Mouse (Mus musculus): ENCODE data around the gene Dusp1. TPM values are rescaled to one million over a fixed set of nuclear protein-coding genes. Genes with fewer than 3 reads are reported as not detected.
A peak's percentile ranks its signal among the peaks of the same experiment; 100 is the strongest.

The Dusp1 gene
- total RNA-seq, 2 experiments from 2014 or later = 58.0 to 65.6 TPM

DNA sequence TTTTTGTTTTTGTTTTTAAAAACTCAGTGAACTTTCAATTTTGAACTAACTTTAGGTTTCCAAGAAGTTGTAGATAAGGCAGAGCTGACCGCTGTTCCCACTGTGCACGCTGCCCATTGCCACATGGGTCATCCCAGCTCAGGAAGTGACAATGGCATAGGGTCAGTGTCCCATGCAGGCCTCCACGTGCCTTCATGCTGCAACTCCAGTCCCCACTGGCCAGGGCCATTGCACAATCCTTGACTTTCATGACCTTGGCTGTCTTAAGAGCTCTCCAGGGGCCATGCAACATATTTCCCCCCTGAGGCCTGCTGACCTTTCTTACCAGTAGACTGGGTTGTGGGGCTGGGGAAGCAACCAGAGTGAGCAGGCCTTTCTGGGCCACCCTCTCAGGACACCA, 9.4 kb upstream of the Dusp1 start:
- H3K4me3 ChIP-seq = no peak overlapping the region
- no peak for TF ChIP-seq CTCF (IDR thresholded peaks at IDR 0.05)
- DNase-seq (ENCODE audit: extremely low spot score in 1 of 2, low spot score in 2 of 2) = no peak
- intact Hi-C loops (cut with DNase I) = no loop called here
- H3K27ac ChIP-seq = no peak overlapping the region

DNA sequence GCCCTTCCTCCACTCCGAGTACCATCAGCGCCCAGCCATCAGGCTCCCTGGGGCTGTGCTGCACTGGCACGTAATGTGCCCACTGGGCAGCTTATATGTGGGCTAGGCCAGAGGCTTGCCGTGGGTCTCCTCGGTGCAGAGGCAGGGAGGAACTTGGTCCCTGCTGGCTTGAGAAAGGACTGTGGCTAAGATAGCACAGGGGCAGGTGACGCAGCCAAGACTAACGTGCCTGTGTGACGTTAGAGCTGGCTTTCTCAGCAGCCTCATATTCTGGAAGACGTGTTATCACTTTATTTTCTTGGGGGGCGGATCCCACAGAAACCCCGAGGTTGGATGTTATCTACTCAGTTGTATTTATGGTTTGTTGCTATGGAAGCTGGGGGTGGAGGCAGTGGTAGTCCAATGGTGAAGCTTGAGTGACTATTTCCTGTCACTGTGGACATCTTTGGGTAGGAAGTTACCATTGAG, 8.8 kb upstream of the Dusp1 start:
- TF ChIP-seq CTCF (IDR thresholded peaks at IDR 0.05) = no peak
- Histone ChIP-seq H3K27ac (no peak overlapping the region; the same call in 1 of the 2 replicates), H3K4me3 (no peak overlapping the region)
- DNase-seq (ENCODE audit: extremely low spot score in 1 of 2, low spot score in 2 of 2) = no peak
- intact Hi-C loops (cut with DNase I) = no loop called here

DNA sequence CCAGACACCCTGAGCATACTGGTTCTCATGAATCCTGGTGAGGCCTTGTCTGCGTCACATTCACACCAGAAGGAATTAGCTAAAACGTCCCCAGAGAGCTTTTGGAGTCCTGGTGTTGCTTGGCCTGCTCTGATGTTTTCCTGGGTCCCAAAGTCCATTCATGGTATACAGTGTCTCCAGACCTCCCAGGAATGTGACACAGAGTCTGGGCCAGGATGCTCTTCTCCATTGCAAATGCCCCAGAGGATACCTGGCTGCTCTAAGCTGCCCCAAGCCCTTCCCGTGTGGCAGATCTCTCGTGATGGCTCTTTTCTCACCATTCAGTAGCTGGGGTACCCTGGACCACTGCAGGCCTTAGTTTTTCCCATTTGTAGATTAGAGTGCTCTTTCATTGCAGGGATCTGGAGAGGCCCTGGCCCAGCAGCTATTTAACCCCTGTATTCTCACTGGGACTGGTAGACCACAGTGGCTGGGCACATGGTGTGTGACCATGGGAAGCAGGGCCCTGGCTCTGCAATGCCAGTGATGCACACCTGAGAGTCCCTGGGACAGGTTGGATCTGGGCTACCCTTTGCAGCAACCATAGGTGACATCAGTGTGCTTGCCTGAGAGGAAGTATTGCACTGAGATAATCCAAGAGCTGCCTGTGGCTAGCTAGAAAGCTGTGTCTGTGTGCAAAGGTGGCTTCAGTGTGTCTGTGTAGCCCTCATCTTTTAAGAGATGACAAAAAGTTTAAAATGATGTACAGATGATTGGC, 7.8 kb upstream of the Dusp1 start:
- no peak for TF ChIP-seq CTCF (IDR thresholded peaks at IDR 0.05)
- intact Hi-C loops (cut with DNase I) = no loop called here
- DNase-seq (ENCODE audit: extremely low spot score in 1 of 2, low spot score in 2 of 2) = no peak
- H3K4me3 ChIP-seq = no peak overlapping the region
- H3K27ac ChIP-seq = no peak overlapping the region

DNA sequence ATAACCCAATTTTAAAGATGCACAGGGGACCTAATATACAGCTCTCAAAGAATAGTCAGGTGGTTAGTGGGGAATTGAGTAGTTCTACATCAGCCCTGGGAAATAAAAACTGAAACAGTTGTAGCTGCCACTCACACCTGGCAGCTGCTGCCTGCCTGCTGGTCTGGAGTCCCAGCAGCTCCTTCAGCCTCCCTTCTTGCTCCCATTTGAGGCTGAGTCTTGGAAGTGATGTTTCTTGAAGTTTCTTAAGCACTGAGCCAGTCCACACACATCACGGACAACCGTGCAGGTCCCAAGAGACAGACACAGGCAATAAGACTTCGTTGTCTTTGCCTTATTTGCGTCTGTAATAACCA, 5.9 kb upstream of the Dusp1 start:
- TF ChIP-seq CTCF (IDR thresholded peaks at IDR 0.05) = no peak
- intact Hi-C loops (cut with DNase I) = no loop called here
- DNase-seq (ENCODE audit: extremely low spot score in 1 of 2, low spot score in 2 of 2) = no peak
- no peak overlapping the region for H3K27ac ChIP-seq
- no peak overlapping the region for H3K4me3 ChIP-seq

DNA sequence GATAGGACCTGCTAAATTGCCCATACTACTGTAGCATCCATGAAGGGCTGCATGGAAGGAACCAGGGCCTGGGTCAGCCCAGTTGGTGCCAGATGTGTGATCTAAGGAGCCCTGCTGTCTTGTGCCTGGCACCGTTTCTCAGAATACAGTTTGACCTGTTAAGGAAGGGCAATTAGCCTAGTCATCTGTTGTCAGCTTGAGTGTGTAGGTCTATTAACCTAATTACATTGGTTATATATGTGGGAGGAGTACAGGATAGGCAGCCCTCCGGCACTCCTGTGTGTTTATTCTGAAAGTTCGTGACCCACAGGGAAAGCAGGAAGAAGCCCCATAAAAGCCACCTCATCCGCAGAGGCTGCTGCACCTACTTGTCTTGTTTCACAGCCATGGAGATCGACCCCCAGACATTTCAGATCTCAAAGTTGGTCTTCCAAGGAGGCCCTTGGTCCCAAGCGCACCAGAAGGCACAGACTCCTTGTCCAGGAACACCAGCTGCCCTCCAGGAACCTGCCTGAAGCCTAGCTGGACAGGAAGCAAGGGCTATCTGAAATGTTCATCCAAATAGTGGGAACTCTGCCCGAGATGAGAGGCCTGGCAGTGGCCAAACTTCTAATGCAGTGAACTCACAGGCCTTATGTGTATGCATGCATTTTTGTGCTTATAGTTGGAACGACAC, 5.4 kb upstream of the Dusp1 start:
- intact Hi-C loops (cut with DNase I) = no loop called here
- Histone ChIP-seq H3K27ac (no peak overlapping the region), H3K4me3 (no peak overlapping the region)
- TF ChIP-seq CTCF (IDR thresholded peaks at IDR 0.05) = no peak
- no peak for DNase-seq (ENCODE audit: extremely low spot score in 1 of 2, low spot score in 2 of 2)

DNA sequence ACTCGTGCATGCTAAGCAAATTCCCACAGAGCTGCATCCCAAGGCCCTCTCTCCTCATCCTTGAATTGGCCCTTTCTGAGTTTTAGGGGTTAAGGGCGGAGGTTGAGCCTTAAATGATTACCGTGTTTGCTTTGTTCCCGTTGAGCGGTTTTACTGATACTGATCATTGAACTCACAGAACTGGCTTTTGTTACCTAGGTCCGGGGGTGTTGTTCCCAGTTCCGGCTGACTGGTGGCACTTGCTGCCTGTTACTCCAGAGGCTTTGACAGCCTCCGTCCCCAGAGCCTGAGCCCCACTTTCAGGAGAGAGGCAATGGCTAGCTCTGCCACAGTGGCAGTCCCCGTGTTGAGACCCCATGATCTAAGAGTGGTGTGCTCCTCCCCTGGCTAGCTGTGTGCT, 2.5 kb upstream of the Dusp1 start:
- no peak for TF ChIP-seq CTCF (IDR thresholded peaks at IDR 0.05)
- no peak for DNase-seq (ENCODE audit: extremely low spot score in 1 of 2, low spot score in 2 of 2)
- no peak overlapping the region for H3K4me3 ChIP-seq
- H3K27ac ChIP-seq = no peak overlapping the region
- intact Hi-C loops (cut with DNase I) = no loop called here

DNA sequence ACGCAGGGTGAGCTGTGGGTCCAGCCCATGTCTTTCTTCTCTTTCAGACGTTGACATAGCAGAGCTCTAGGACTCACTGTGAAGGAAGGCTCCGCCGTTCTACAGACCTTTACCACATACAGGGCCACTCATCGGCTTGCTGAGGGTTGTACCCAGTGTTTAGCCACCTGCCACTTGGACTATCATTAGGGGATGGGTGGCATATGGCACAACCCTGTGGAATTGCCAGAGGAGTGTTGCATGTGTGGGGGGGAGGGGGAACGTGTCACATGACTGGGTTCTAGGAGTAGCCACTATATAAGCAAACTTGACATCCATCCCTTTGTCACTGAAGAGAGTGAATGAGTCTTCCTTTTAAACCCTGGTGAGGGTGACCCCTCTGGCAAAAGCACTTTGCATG, 1.5 kb upstream of the Dusp1 start:
- DNase-seq (ENCODE audit: extremely low spot score in 1 of 2, low spot score in 2 of 2) = no peak
- intact Hi-C loops (cut with DNase I) = loop anchor here (1.0 to 2.0 kb wide), 2 partner anchors 12 to 75 kb away; no protein-coding TSS in a partner anchor
- Histone ChIP-seq H3K4me3 (peak overlapping the region; percentile 90), H3K27ac (no peak overlapping the region)
- no peak for TF ChIP-seq CTCF (IDR thresholded peaks at IDR 0.05)

DNA sequence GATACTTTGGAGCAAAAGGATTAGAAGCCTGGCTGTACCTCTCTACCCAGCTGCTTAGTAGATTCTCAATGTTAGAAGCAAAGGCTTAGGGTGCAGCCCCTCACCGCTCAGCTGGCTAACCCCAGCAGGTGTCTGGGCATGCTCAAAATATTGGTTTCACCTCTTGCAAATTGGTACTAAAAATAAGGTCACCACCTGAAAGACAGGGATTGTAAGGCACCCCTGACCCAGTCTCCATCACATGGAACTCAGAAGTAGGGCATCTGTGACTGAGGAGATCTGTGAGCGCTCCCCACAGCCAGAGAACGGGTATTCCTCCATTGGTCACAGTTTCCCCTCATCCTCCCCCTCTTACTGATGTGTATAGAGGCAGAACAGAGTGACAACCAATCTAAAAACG, 364 bp upstream of the Dusp1 start:
- DNase-seq (ENCODE audit: extremely low spot score in 1 of 2, low spot score in 2 of 2) = no peak
- Histone ChIP-seq H3K4me3 (peak overlapping the region; percentile 90), H3K27ac (peak overlapping the region; percentile 84)
- no peak for TF ChIP-seq CTCF (IDR thresholded peaks at IDR 0.05)
- intact Hi-C loops (cut with DNase I) = loop anchor here (2.0 kb wide), 1 partner anchor 77 kb away; no protein-coding TSS in a partner anchor

DNA sequence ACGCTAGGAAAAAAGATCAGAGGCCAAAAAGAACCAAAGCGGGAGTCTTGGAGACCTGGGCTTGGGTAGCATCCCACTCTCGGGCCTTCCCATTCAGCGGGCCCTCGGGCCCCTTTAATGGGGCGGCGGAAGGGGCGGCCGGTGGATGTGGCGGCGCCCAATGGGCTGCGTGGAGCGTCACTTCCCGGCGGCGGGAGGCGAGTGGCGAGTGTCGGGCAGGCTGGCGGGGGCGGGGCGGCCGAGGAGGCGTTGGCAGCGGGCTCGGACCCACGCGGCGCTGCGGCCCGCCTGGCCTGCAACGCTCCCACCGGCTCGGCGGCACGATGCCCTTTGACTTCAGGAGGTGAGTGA, 663 bp downstream of the Dusp1 start, which contains the start of gene Ergic1:
Gene Ergic1, plus strand, starts transcription at position 200 of the 351 bp plus-strand sequence.
- Histone ChIP-seq H3K27ac (peak within 1 kb of the TSS; percentile 84), H3K4me3 (peak within 1 kb of the TSS; percentile 90)
- TF ChIP-seq CTCF (IDR thresholded peaks at IDR 0.05) = no peak
- intact Hi-C loops (cut with DNase I) = loop anchor here (1.0 kb wide), 1 partner anchor 53 kb away; no protein-coding TSS in a partner anchor
- DNase-seq (ENCODE audit: extremely low spot score in 1 of 2, low spot score in 2 of 2) = peak; percentile 92 to 93

DNA sequence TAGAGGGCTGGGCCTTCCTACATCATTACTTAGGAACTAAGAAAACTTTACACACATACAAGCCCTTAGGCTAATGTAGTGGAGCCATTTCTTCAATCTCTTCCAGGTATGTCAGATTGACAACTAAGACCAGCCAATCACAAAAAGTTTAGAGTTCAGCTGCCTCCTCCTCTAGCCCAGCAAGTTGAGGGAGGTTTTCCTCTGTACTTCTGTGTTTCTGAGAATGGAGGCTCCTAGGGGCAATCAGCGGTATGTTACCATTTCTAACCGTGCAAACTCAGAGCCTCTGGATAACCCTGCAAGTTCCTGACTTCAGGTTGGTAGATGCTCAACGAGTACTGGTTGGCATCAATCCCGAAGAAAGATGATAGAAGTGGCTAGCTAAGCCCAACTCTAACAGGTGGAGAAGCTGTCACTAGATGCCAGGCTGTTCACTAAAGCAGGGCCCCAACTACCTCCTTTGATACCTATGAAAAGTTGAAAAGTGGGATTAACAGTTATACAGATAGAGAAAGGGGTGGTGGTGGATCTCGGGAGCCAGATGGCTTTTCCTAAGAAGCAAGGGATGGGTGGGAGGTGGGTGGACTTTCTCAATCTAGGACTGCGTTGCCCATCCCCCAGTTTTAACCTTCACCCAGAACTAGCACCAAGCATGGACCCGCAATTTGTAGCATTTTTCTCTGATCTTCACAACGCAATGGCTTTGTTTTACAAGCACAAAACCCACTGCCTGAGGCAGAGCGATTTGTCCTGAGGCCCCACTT, 1.2 kb downstream of the Dusp1 start:
- intact Hi-C loops (cut with DNase I) = loop anchor here (1.0 kb wide), 1 partner anchor 52 kb away; no protein-coding TSS in a partner anchor
- DNase-seq (ENCODE audit: extremely low spot score in 1 of 2, low spot score in 2 of 2) = no peak
- Histone ChIP-seq H3K4me3 (peak overlapping the region; percentile 90), H3K27ac (peak overlapping the region; percentile 84)
- no peak for TF ChIP-seq CTCF (IDR thresholded peaks at IDR 0.05)

DNA sequence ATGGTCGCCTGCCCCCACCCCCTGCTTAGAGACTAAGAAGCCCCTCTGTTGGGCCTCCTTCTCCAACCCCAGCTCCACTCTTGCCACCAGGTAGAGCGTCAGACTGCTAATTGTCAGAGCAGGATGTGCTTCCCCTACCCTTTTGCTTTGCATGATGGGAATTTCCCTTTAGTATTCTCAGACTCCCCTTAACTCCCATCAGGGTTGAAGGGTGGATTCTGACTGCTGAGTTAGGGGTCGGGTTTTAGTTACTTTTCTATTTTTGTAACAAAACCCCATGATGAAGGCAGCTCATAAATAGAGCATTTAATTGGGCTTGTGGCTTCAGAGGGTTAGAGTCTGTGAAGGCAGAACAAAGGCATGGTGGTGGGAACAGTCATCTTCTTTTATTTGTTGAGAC, 8.9 kb downstream of the Dusp1 start:
- TF ChIP-seq CTCF (IDR thresholded peaks at IDR 0.05) = no peak
- no peak for DNase-seq (ENCODE audit: extremely low spot score in 1 of 2, low spot score in 2 of 2)
- intact Hi-C loops (cut with DNase I) = no loop called here
- Histone ChIP-seq H3K4me3 (no peak overlapping the region), H3K27ac (no peak overlapping the region)

DNA sequence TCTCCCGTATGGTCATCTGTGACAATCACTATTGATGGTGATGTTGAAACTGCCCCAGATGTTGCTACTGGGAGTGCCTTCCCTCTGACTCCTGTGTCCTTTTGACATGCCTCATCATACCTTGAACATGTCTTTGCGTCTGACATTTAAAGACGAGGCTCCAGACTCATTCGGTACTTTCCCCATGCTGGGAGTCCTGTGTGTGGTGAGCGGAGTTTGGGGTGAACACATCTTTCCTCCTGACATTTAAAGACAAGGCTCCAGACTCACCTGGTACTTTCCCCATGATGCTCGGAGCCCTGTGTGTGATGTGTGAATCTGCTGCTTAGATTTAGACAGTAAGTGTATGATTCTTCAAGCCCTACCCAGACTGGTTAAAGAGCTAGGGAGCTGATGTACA, 10.8 kb downstream of the Dusp1 start:
- TF ChIP-seq CTCF (IDR thresholded peaks at IDR 0.05) = no peak
- intact Hi-C loops (cut with DNase I) = no loop called here
- H3K4me3 ChIP-seq = no peak overlapping the region
- no peak for DNase-seq (ENCODE audit: extremely low spot score in 1 of 2, low spot score in 2 of 2)
- no peak overlapping the region for H3K27ac ChIP-seq
